Mouse (Mus musculus): ENCODE data around the gene Cops8.

Cops8 gene

GRCm38 (mm10) chr1:90650781-90651437 lies 48.1 kb downstream of the Cops8 start:
- peak; percentile 80 for DNase-seq (ENCODE audit: extremely low read depth, insufficient read length, low spot score)

- no peak for DNase-seq (ENCODE audit: extremely low read depth, insufficient read length, low spot score)
These were observed 49.0 kb downstream of the Cops8 start for GRCm38 (mm10) chr1:90651781-90652180.

GRCm38 (mm10) chr1:90652553-90652952 lies 49.8 kb downstream of the Cops8 start:
- peak; percentile 57 for DNase-seq (ENCODE audit: extremely low read depth, insufficient read length, low spot score)

- DNase-seq (ENCODE audit: extremely low read depth, insufficient read length, low spot score) = no peak
These were observed 53.9 kb downstream of the Cops8 start for GRCm38 (mm10) chr1:90656492-90657245.

GRCm38 (mm10) chr1:90657292-90658050 lies 54.7 kb downstream of the Cops8 start:
- no peak for DNase-seq (ENCODE audit: extremely low read depth, insufficient read length, low spot score)

- DNase-seq (ENCODE audit: extremely low read depth, insufficient read length, low spot score) = no peak
These were observed 55.8 kb downstream of the Cops8 start for GRCm38 (mm10) chr1:90658581-90658980.

GRCm38 (mm10) chr1:90660150-90660549 lies 57.4 kb downstream of the Cops8 start:
- DNase-seq (ENCODE audit: extremely low read depth, insufficient read length, low spot score) = no peak

- DNase-seq (ENCODE audit: extremely low read depth, insufficient read length, low spot score) = no peak
These were observed 59.7 kb downstream of the Cops8 start for GRCm38 (mm10) chr1:90662491-90662890.
